Mouse (Mus musculus): ENCODE results near the gene Slc51a.
"Not testable (repeated sequence)": the region's sequence is repeated elsewhere in the genome, so short reads cannot be mapped to it uniquely, and the experiment has no call there.

Gene Slc51a

DNA sequence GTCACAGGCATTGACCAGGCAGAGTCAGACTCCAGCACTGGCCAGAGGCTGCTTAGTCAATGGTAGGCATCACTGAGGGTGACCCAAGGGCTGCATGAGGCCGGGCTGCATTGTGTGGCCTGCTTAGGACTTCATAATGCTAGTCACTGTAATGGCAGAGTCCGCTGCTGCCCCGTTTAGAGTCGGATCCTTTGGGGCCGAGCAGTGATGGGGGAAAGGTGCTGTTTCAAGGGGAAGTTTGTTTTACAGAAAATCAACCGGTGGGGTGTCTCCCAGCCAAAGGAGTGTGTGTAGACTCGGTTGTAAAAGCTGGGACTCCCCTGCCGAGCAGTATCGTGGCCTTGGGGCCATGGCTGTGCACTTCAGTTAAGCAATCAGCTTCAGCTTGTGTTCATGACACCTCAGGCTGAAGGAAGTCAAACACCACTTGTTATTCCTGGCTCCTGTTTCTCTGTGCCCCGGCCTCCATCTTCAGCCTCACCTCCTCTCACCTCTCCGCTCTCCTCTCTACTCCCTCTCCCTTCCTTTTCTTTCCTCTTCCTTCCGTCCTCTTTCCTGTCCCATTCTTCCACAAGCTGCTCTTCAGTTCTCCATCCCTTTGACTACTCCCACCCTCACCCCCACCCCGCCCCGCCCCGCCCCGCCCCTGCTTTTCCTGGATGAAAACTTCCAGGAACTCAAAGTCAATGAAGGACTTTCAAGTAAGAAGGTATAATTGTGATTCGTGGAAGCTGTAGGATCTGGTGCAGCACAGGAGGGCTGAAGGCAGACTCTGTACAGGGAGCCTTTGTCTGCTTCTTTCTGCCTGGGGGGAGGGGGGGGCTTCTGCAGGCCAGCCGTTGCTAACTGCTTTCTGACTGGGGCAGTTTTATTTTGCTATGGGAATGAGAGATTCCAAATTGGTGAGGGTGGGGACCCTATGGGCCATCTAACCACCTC lies 23.0 kb upstream of the Slc51a start:
- in situ Hi-C loops (cut with MboI; ENCODE audit: low sequenced_read_pairs), result loop anchor here (5.0 kb wide), 1 partner anchor 177 kb away; no protein-coding TSS in a partner anchor

DNA sequence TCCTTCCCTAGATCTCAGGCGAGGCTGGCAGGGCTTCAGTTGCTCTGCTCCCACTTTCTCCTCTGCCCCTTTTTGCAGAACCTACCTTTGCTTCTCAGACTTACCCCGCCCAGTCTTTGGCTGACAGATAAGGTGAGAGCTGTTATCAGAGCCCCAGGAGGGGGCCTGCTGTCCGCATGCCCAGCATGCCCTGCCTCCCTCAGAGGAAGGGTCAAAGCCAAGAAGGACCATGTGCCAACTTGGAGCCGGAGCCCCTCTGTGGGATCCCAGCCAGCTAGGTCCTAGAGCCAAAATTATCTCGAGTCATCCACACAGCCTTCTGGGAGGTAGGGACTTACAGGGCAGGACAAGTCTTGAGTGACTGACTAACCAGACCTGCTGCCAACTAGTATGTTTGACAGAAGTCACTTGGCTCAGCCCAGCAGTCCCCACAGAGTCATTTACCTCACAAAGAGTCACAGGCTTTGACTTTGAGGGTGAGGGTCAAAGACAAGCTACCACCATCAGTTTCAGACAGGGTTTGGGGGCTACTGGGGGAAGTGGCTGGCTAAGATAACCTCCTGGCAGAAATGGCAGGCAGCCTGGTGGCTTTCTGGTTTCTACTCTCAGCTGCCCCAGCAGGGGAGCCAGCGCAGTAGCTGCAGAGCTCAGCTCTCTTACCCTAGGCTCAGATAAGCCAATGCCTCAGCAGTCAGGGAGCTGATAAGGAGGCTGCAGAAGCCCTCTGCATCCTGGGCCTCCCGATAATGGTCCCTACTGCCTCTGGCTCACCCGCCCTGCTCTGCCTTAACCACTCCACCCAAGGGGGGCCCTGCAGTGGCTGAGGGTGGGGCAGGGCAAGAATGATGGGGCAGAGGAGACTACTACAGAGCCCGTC lies 21.6 kb upstream of the Slc51a start:
- in situ Hi-C loops (cut with MboI; ENCODE audit: low sequenced_read_pairs), result no loop called here

DNA sequence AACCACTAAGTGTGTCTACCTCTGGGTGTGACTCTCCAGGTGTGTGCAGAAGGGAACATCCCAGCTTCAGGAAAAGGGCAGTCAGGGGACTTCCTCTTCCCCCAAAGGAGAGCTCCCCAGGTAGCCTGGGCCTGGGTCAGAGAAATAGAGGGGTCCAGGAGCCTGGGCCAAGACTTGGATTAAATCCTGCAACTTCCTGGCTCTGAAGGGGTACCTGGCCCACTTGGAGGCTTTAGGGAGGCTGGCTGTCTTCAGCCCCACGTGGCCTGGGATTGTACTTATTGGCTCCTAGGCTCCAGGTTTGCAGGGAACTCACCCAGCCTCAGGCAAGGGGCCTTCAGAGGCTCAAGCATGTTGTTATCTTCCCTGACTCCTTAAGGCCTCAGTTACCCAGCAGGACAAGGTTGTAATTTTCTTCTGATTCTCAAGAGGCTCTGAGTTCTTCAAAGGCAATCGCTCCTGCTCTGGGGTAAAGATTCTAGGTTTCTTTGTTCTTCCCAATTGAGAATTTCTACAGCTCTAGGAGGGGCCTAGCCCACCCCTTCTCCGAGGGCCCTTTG lies 20.9 kb upstream of the Slc51a start:
- in situ Hi-C loops (cut with MboI; ENCODE audit: low sequenced_read_pairs), result no loop called here

DNA sequence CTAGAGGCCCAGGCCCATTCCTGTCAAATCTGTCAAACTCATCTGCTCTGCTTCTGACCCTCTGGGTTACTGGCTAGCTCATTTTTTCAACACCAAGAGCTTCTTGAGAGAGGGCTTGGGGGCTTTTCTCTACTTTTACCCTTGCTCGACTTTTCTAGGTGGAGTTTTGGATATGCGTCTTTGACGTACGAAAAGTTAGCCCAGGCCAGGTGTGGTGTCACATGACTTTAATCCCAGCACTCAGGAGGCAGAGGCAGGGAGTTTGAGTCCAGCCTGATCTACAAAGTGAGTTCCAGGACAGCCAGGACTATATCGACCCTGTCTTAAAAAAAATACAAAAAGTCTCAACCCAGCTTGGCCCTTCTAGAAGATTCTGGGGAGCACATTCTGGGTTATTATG lies 20.4 kb upstream of the Slc51a start:
- in situ Hi-C loops (cut with MboI; ENCODE audit: low sequenced_read_pairs), result no loop called here

DNA sequence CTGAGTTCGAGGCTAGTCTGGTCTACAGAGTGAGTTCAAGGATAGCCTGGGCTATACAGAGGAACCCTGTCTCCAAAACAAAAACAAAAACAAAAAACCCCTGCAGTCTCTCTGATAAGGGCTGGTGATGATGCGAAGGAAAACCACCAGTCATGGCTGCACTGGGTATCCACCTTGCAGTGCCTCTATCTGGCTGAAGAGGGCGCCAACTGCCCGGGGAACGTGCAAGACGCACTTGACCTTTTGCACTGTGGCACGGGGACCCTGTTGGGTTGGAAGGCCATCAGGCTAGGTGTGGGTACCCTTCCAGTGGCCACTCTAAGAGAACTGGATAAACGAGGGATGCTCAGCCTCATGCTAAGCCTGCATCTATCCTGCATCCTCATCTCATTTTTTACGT lies 19.7 kb upstream of the Slc51a start:
- in situ Hi-C loops (cut with MboI; ENCODE audit: low sequenced_read_pairs), result no loop called here

DNA sequence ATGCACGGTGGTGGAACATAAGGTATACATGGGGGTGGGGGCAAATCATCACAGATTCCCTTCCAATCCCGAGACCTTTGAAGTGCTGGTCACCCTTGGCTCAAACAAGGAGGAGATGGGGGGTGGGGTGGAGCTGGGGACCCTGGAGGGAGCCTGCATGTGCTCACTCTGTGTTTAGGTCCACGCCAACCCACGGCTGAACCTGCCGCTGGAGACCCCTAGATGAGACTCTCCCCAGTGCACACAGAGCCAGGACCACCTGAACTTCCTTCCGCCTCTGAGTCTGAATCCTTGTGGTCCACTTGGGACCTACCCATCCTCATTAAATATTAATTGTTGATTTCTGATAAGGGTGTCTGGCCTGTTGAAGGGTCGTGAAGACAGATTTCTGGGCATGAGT lies 19.2 kb upstream of the Slc51a start:
- in situ Hi-C loops (cut with MboI; ENCODE audit: low sequenced_read_pairs), result no loop called here

DNA sequence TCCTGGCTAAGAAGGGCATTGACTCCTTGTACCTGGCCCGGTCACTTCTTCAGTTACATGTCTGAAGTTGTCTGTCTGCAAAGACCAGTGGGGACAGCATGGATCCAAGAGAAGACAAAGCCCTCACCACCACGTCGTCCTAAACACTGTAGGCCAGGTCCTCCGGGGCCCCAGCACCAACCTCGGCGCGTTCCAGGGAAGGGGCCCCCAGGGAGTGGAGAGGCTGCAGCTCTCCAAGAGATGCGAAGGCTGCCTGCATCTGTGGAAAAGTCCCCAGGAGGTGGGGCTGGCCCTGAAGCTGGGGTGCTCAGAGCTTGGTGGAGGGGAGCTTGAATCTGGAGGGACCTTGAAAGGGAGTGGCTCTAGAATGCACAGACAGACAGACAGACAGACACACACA lies 18.6 kb upstream of the Slc51a start:
- in situ Hi-C loops (cut with MboI; ENCODE audit: low sequenced_read_pairs), result no loop called here

DNA sequence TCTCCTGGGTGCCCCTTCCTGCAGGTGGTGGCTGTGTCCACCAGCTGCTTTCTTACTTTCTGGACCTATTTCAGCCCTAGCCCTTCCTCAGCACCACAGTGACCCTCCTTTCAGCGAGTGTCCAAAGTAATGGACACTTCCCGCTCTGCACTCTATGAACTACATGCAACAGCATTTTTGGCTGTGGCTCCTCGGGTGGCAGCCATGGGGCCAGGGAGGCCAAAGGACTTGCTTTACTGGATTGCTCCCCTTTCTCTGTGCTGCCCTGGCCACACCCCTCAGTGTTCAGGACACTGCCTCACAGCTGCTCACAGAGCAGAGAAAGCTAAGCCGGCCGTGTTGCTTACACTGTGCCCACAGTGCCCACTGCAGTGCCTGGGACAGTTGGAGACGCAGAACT lies 16.0 kb upstream of the Slc51a start:
- in situ Hi-C loops (cut with MboI; ENCODE audit: low sequenced_read_pairs), result no loop called here

DNA sequence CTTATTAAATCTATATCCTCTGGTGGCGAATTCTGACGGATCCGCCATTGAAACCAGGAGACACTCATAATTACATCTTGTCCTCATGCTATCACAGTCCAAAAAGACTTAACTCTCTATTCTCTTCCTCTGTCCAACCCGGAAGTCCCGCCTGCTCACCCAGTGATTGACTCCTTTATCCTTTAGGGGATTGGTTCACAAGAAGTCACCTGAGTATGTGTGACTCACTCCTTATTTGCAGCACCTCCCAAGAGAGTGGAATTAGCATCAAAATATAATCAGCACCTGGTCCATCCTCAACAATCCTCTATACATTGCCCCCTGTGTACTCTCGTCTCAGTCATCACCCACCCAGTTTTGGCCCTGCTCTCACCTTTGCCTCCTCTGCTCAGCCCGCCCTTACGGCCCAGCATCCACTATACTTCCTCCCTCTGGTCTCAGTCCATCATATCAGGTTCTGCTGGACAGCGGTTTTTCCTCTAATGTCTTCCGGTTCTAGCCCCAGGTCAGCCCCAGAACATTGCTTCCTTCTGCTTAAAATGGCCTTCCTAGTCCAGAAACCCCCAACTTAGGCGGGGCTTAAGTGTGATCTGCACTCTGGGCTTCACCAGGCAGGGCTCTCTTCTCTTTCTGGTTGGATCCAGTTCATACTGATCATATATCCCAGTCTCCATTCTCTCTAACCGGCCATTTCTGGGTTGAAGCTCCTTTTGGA lies 15.1 kb upstream of the Slc51a start:
- in situ Hi-C loops (cut with MboI; ENCODE audit: low sequenced_read_pairs), result no loop called here

DNA sequence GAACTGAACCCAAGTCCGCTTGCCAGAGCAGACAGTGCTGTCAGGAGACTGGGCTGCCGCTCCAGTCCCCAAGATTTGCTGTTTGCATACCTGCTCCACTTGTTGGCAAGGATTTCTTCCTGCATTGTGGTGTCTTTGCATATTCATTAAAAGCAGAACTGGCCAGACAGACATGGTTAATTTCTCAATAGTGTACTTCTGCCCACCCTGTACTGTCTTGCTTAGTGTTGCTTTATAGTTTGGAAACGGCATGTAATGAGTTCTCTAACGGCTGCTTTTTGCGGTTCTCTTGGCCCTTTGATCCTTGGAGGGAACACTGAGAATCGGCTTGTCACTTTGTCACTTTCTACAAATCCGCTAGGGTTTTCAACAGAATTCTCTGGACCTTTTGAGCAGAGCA lies 13.8 kb upstream of the Slc51a start:
- in situ Hi-C loops (cut with MboI; ENCODE audit: low sequenced_read_pairs), result no loop called here

DNA sequence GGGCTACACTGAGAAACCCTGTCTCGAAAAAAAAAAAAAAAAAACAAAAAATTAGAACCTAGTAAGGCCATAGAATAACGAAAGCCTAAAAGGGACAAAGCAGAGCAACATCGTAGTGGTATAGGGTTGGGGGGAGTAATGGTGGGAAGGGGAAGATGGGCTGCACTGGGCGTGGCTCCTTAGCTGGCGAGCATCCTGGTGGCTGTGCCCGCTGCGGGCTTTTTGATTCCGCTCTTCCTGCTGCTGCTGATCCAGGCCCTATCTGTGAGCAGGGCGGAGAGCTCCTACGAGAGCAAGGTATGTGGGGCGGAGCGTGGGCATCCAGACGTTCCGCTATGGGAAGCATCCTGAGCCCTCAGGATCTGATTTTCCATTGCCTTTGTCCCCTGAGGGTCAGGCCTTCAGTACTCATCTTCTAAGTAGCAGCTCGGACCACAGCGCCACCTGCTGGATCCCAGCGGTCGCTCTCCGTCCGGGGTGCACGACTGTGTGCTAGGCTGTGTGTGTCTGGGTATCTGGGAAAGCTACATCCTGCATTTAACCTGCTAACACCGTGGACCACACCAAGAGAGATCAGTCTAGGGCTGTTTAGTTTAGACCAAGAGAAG lies 11.9 kb upstream of the Slc51a start:
- in situ Hi-C loops (cut with MboI; ENCODE audit: low sequenced_read_pairs), result no loop called here

DNA sequence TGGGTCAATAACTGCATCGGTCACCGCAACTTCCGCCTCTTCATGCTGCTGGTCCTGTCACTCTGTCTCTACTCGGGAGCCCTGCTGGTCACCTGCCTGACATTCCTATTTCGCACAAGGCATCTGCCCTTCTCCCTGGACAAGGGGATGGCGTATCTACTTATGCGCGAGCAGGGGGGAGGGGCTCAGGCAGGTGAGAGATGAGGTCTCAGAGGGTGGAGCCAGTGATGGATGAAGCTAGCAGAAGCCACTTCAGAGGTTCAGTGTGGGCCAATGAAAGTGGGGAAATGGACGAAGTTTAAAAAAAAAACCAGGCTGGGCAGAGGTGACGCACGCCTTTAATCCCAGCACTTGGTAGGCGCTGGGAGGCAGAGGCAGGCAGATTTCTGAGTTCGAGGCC lies 11.3 kb upstream of the Slc51a start:
- in situ Hi-C loops (cut with MboI; ENCODE audit: low sequenced_read_pairs), result no loop called here

DNA sequence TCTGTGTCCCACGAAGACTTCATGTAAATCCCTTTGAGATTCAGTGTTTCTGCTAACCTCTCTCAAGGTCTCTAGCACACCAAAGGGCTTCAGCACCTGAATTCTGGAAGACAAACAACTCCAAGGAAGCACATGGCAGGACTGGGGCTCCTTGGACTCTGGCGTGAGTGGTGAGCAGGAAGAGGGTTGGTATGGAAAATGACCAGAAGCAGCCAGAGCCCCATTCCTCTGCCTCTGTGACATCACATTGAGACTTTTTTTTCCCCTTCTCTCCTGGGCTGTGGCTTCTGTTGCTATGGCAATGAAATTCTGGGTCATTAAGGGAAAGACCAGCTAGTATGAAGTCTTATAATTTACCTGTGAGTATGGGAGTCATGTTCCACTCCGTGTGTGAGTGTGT lies 8.3 kb upstream of the Slc51a start, which contains the start of gene Zdhhc19:
Gene Zdhhc19, plus strand, starts transcription at position 301 of the 400 bp plus-strand sequence.
- in situ Hi-C loops (cut with MboI; ENCODE audit: low sequenced_read_pairs), result no loop called here

DNA sequence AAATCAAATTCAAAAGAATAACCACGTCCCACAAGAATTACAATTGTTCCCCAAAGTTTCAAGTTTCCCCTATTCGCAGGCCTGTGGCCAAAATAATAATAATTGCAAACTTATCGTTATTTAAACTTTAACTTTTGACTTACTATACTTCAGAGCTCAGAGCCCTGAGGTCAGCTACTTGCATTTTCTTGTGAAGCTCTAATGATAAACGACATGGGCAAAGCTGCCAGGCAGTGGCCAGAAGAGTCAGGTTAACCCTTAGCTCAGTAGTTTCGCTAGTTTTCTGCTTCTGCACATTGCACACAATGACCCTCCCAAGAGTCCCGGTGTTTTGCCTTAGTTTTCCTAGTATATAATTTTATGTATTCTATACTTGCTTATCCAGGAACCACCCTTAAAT lies 6.7 kb upstream of the Slc51a start:
- in situ Hi-C loops (cut with MboI; ENCODE audit: low sequenced_read_pairs), result not testable (repeated sequence)

DNA sequence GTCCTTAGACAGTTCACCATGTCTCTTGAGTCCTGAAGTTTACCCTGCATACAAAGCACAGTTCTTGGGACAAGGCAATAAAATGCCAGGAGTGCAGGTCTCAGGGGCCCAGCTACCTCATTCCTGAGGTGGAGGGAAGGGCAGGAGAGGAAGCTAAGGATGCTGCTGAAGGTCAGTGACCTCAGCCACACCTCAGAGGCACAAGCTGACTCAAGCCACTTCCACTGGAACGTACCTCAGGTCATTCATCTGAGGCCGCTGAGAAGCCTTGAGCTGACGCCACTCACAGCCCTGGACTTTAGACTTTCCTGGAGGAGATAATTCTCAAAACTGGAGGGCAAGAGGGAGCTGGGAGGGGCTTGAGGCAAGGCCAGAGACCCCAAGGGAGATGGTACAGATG lies 1.3 kb upstream of the Slc51a start:
- in situ Hi-C loops (cut with MboI; ENCODE audit: low sequenced_read_pairs), result no loop called here

DNA sequence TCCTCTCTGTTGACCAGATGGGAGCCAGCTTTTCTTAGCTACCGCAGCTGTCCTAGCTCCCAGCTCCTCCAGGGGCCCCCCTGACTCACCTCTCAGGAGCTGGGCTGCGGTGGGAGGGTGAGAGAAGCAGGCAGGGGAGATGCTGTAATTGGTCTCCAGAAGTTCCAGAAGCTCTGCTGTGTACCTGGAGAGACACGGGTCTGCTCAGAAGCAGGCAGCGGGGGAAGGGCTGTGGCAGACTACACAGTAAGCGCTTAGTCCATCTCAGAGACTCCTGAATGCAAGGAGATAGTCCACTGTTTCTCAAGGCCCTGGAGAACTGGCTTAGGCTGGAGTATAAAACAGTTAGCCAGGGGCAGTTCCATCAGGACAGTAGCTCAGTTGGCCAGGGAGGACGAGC lies 1.6 kb downstream of the Slc51a start:
- in situ Hi-C loops (cut with MboI; ENCODE audit: low sequenced_read_pairs), result no loop called here

DNA sequence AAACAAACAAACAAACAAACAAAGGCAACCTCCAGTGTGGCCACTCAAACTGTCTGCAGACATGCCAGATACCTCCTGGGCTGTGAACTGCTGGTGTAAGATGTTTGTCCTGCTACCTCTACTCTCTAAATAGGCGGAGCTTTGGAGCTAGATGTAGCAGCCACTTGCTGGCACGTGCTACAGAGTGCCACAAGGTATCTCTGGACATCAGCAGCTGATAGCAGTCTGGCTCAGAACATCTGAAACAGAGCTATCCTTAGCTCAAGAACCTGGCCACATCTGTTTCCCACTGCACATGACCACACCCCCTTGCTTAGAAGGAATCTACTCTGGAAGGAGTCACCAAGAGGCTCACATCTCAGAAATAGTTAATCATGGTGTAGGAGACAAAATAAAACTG lies 2.5 kb downstream of the Slc51a start:
- in situ Hi-C loops (cut with MboI; ENCODE audit: low sequenced_read_pairs), result no loop called here

DNA sequence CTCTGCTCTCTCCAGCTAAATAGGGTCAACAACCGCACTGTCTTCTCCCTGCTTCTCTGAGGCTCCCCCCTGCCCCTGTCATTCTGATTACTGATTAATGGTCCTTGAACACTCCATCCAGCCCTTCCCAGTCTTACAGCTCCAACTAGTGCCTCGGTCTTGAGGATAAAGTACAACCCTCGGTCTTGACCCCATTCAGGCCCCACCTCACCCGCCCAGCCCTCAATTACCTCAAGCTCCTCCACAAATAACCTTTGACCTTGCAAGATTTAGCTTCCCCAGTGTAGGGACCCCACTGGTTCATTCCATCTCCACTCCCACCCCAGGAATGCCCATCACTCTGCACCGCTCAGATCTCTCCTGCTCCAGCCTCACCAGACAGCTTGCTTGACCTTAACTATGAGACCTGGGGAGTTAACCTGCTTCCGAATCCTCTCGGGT lies 3.2 kb downstream of the Slc51a start:
- in situ Hi-C loops (cut with MboI; ENCODE audit: low sequenced_read_pairs), result no loop called here

DNA sequence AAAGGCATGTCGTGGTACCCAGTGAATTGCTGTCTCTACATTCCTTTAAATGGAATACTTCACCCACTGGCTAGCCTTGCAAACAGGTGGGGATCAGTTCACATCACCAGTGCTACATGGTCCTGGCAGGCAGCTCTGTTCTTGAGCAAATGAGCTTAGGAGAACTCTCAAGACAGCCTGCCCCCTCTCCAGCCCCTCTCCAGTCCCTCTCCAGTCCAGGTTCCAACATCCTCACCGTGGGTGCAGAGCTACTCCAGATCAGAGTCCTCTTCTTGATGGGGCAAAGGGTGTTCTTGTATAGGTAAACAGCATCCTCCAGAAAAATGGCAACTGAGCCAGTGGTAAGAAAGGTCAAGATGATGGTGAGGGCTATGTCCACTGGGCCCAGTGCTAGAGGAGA lies 8.3 kb downstream of the Slc51a start:
- in situ Hi-C loops (cut with MboI; ENCODE audit: low sequenced_read_pairs), result no loop called here

DNA sequence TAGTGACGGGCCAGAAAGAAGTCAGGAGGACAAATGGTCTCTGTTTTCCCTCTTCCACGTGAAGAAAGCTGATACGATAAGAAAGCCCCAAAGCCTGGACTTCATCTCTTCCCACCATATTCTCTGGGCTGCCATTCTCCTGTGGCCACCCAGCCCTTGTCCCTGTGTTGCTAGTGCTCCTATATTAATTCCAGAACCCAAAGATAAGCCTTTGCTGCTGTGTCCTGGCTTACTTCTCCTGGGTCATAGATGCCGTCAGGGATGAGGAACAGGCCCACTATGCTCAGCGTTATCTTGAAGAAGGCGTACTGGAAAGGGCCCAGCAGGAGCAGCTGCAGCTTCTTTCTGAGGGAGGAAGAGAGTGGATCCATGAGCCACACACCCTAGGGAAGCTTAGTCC lies 10.4 kb downstream of the Slc51a start:
- in situ Hi-C loops (cut with MboI; ENCODE audit: low sequenced_read_pairs), result no loop called here

All from CH12F3 (cell line).